ENCODE assay signal across 7 mouse cellular contexts in genomic region chr6:136465959-136466381, GRCm38 (mm10). TPM values are rescaled to one million over a fixed set of nuclear protein-coding genes. Genes with fewer than 3 reads are reported as not detected.
DNase-seq lines count a peak whose midpoint lies in the region; ATAC-seq lines count a peak whose summit lies in the region.

No protein-coding gene starts in this region.

- H3K4me1 ChIP-seq in hindbrain, embryonic 12.5 days = peaks cover 21% of the 10 kb centered on the region; the same call in 1 of the 2 replicates

- no peak overlapping the region for H3K4me3 ChIP-seq in hindbrain, embryonic 12.5 days

- H3K9me3 ChIP-seq in hindbrain, embryonic 12.5 days (replicated peaks) = no peaks in the 10 kb centered on the region

- peak overlapping the region; percentile 62 for H3K27ac ChIP-seq in hindbrain, embryonic 12.5 days

- H3K4me2 ChIP-seq in hindbrain, embryonic 12.5 days (replicated peaks) = no peak overlapping the region

- no peaks in the 10 kb centered on the region for H3K36me3 ChIP-seq in hindbrain, embryonic 12.5 days

- no peak for ATAC-seq in hindbrain, embryonic 12.5 days (ENCODE audit: low FRiP score)

- WGBS in hindbrain, embryonic 12.5 days = 22% methylated on average over 8 of the region's 8 CpGs

- no peak overlapping the region for H3K9ac ChIP-seq in hindbrain, embryonic 12.5 days

- peak; percentile 58 for DNase-seq in T-cell, adult 2 months (ENCODE audit: low spot score)
- DNase-seq in cerebellum, postnatal 10 days = peak; percentile 83 to 86
- DNase-seq in frontal cortex, postnatal 14 days (ENCODE audit: low spot score in 2 of 2) = peak; percentile 42 to 60
- peak; percentile 57 to 61 for DNase-seq in layer of hippocampus, postnatal 36 days
- DNase-seq in lung, postnatal 4 days = peak; percentile 76 to 80
- peak; percentile 68 for DNase-seq in right cerebral cortex, postnatal 4 days

- H3K27me3 ChIP-seq in hindbrain, embryonic 12.5 days = no peaks in the 10 kb centered on the region

RNA-seq across cellular contexts. Expression of gene Atf7ip, which starts 40.0 kb away (rescaled TPM):
- 63.8 and 77.2 TPM in 2 replicates for polyA plus RNA-seq in hindbrain, embryonic 12.5 days (2016; fragmentation: Nextera tagmentation; extraction: Ambion mirVana)
- 100 to 1,000 TPM; 101 to 109 TPM for total RNA-seq in layer of hippocampus, postnatal 36 days (2021)

RNA-seq across cellular contexts. Expression of gene E330021D16Rik, which starts 50.6 kb away (rescaled TPM):
- polyA plus RNA-seq in hindbrain, embryonic 12.5 days (2016; fragmentation: Nextera tagmentation; extraction: Ambion mirVana) = not detected in 2 replicates
- not detected for total RNA-seq in layer of hippocampus, postnatal 36 days (2021)
